Mouse (Mus musculus) E14TG2a.4 (cell line): ENCODE results near the gene Manba.

ENCODE experiments used
- H3K27me3 ChIP-seq: 2 replicates; pipeline ENCODE4 v1.6.1; 2014; ENCODE audit warnings: low read length, control low read depth; ENCODE audit not compliant: insufficient read depth
- H3K36me3 ChIP-seq: 2 replicates; pipeline ENCODE4 v1.6.1; 2014; ENCODE audit warnings: low read length, control low read depth; ENCODE audit not compliant: insufficient read depth
- H3K4me1 ChIP-seq: replicated peaks from 2 replicates; pipeline ENCODE4 v1.6.1; 2014; ENCODE audit warnings: low read depth, low read length, control low read depth
- H3K4me3 ChIP-seq: replicated peaks from 2 replicates; pipeline ENCODE4 v1.5.1; 2014; ENCODE audit warnings: mild to moderate bottlenecking, low read length
- H3K9me3 ChIP-seq: 2 replicates; pipeline ENCODE4 v1.6.1; 2014; ENCODE audit warnings: low read length, control low read depth
- CTCF ChIP-seq: conservative IDR thresholded peaks from 2 replicates; pipeline ENCODE4 v1.5.1; 2014; ENCODE audit warnings: low read length
- NANOG ChIP-seq: IDR thresholded peaks from 2 replicates; pipeline ENCODE4 v1.6.1; 2014; ENCODE audit warnings: borderline replicate concordance, low read length, mixed read lengths
- POU5F1 ChIP-seq: IDR thresholded peaks from 2 replicates; pipeline ENCODE4 v1.6.1; 2014; ENCODE audit warnings: low read length, borderline replicate concordance

Manba gene

DNA sequence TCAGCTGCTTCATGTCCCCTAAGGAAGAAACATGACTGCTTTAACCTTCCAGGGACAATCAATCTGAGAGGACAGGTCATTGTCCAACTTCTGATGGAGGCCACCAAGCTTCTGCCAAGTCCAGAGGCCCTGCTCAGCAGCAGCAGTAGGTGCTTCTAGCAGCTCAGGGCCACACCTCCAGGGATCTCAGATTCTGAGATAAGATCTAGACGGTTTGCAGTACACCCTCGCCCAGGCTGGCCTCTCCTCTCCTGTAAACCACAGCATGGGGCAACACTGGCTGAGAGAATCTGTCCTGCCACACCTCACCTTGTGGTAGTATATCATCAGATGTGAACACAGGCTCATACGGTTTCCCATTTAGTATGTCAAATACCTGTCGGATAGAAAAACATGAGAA lies 105.1 kb downstream of the Manba start:
- H3K4me3 ChIP-seq, result no peak overlapping the region
- H3K4me1 ChIP-seq, result peaks cover 72% of the 10 kb centered on the region
- H3K9me3 ChIP-seq, result no peaks in the 10 kb centered on the region
- no peaks in the 10 kb centered on the region for H3K27me3 ChIP-seq
- TF ChIP-seq CTCF (no peak), POU5F1 (no peak), NANOG (no peak)
- peaks cover 42% of the 10 kb centered on the region for H3K36me3 ChIP-seq

DNA sequence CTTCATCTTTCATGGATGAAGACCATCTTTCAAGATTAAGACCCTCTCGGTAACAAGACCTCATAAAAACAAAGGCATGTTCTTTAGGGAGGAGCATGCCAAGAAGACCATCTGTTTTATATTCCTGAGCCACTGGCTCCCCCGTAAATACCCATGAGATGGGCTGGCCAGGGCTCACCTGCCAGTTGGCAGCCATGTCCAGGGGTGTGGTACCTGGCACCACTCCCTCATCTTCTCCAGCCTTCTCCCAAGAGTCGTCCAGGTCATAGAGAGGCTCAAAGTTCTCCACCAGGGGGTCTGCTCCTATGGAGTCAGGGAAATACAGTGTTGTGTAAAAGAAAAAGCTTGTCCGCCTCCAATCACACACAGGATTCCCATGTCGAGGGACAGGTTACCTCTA lies 106.0 kb downstream of the Manba start:
- TF ChIP-seq CTCF, result no peak
- TF ChIP-seq POU5F1, result no peak
- no peak for TF ChIP-seq NANOG
- H3K4me1 ChIP-seq, result peaks cover 66% of the 10 kb centered on the region
- H3K9me3 ChIP-seq, result no peaks in the 10 kb centered on the region
- no peaks in the 10 kb centered on the region for H3K27me3 ChIP-seq
- no peak overlapping the region for H3K4me3 ChIP-seq
- H3K36me3 ChIP-seq, result peaks cover 42% of the 10 kb centered on the region

DNA sequence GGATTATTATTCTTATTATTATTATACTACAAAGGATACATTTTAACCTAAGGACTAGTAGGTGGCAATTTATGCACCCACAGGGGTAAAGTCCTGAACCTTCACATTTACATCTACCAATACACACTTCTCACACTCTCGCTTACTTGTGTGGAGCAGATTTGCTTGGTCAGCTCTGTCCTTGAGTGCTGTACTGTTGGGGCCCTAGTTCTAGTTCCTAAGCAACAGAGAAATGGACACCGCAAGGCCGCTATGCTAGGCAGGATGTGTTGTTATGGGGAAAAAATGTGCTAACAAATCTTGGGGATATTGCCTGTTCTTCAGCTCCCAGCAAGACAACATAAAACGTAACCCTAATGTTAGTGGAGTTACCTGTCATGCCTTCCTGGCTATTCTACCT lies 106.6 kb downstream of the Manba start:
- Histone ChIP-seq H3K9me3 (no peaks in the 10 kb centered on the region), H3K36me3 (peaks cover 42% of the 10 kb centered on the region), H3K4me1 (peaks cover 65% of the 10 kb centered on the region), H3K27me3 (no peaks in the 10 kb centered on the region), H3K4me3 (no peak overlapping the region)
- TF ChIP-seq POU5F1 (no peak), CTCF (no peak), NANOG (no peak)

DNA sequence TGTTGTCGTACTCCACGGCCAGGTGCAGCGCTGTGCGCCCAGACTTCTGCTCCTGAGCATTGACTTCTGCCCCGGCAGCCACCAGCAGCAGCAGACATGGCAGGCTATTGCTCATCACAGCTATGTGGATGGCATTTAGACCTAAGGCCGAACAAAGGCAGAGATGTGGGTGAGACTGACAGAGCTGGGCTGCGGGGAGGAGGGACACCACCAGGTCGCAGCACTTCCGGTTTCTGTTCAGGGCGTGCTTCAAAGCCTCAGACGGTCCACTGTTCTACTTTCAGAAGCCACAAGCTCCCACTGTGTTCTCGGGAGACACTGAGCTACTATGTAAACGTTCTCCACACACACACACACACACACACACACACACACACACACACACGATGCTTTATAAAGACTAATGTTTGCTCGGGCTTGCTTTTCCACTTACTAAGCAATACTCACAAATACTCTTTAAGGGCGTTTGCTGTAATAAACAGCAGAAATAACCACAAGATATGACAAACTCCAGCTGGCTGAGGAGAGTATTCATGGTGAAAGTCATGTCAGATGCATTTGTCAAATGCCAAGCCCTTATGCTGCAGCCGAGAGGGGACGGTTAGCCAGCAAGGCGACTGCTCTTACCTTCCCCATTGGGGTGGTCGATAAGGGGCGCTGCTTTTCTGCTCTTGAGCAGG lies 109.0 kb downstream of the Manba start:
- Histone ChIP-seq H3K9me3 (no peaks in the 10 kb centered on the region), H3K27me3 (no peaks in the 10 kb centered on the region), H3K36me3 (peaks cover 30% of the 10 kb centered on the region), H3K4me1 (peaks cover 54% of the 10 kb centered on the region), H3K4me3 (peak overlapping the region; percentile 69)
- TF ChIP-seq POU5F1 (no peak), NANOG (no peak), CTCF (no peak)

- peaks cover 23% of the 10 kb centered on the region for H3K36me3 ChIP-seq
- TF ChIP-seq CTCF (no peak), POU5F1 (no peak), NANOG (no peak)
- H3K9me3 ChIP-seq, result no peaks in the 10 kb centered on the region
- peaks cover 51% of the 10 kb centered on the region for H3K4me1 ChIP-seq
- no peak overlapping the region for H3K4me3 ChIP-seq
- H3K27me3 ChIP-seq, result no peaks in the 10 kb centered on the region
Measured at GRCm38 (mm10) chr3:135597014-135597413, 111.6 kb downstream of the Manba start.

DNA sequence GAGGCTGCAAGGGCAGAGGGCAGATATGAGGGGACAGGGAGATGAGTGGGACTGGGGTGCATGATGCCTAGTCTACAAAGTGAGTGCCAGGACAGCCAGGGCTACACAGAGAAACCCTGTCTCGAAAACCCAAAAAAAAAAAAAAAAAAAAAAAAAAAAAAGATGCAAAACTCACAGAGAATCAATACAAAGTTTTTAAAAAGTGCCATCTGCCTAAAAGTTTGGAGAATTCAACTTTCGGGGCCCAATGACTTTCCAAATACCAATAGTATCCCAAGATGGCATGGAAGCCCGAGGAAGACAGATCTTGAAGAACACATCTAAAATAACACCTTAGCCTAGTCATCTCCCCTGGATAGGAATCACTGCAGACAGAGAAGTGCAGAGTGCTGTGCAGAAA lies 112.9 kb downstream of the Manba start:
- peaks cover 24% of the 10 kb centered on the region for H3K36me3 ChIP-seq
- no peaks in the 10 kb centered on the region for H3K9me3 ChIP-seq
- H3K27me3 ChIP-seq, result no peaks in the 10 kb centered on the region
- H3K4me1 ChIP-seq, result peaks cover 52% of the 10 kb centered on the region
- TF ChIP-seq CTCF (no peak), POU5F1 (no peak), NANOG (no peak)
- no peak overlapping the region for H3K4me3 ChIP-seq

- Histone ChIP-seq H3K9me3 (no peaks in the 10 kb centered on the region), H3K4me1 (peaks cover 46% of the 10 kb centered on the region)
- TF ChIP-seq CTCF (no peak), NANOG (no peak), POU5F1 (no peak)
Measured at GRCm38 (mm10) chr3:135602731-135603130, 117.3 kb downstream of the Manba start.

DNA sequence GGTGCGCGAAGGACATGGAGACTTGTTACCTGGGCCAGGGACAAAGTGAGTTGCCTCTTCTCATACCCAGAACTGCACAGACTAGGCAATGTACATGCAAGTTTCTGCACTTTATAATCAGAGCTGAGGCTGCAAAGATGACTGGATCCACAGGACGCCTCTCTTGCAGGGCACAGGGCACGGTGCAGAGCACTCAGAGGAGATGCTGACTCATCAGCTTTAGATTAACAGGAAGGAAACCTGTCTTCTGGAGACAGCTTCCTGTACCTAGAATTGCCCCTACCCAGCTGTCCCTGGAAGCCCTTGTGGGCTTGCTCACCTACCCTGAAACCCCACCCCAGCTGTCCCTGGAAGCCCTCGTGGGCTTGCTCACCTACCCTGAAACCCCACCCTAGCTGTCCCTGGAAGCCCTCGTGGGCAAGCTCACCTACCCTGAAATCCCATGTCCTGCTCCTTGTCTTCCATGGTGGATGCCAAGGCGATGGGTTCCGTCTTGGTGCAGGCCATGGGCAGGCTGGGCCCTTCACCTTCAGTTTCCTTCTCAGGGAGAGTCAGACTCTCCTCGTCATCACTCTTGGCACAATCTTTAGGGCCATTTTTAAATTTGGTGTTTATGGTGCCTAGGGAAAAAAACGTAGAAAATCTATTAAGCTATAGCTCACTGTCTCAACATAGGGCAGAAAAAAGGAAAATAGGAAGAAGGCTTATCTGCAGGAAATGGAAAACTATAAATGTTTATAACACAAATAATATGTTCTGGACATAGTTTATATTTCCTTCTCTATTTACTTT lies 119.4 kb downstream of the Manba start:
- Histone ChIP-seq H3K4me1 (peaks cover 56% of the 10 kb centered on the region), H3K36me3 (peaks cover 48% of the 10 kb centered on the region), H3K9me3 (no peaks in the 10 kb centered on the region), H3K4me3 (no peak overlapping the region), H3K27me3 (no peaks in the 10 kb centered on the region)
- TF ChIP-seq NANOG (no peak), POU5F1 (no peak), CTCF (no peak)

More at GRCm38 (mm10) chr3:135602731-135603130, 117.3 kb downstream of the Manba start:
- peaks cover 41% of the 10 kb centered on the region for H3K36me3 ChIP-seq
- no peak overlapping the region for H3K4me3 ChIP-seq
- no peaks in the 10 kb centered on the region for H3K27me3 ChIP-seq

- Histone ChIP-seq H3K27me3 (no peaks in the 10 kb centered on the region), H3K4me3 (no peak overlapping the region), H3K9me3 (no peaks in the 10 kb centered on the region), H3K36me3 (peaks cover 49% of the 10 kb centered on the region), H3K4me1 (peaks cover 62% of the 10 kb centered on the region)
- no peak for TF ChIP-seq CTCF
- TF ChIP-seq POU5F1, result no peak
- TF ChIP-seq NANOG, result no peak
Measured at GRCm38 (mm10) chr3:135605474-135605873, 120.1 kb downstream of the Manba start.
